Mouse (Mus musculus) R1 (cell line): ENCODE results near the gene Nos1ap.

Source experiments
- DNase-seq: peaks from one replicate; pipeline ENCODE4 v3.0.0-alpha.2; 2018; ENCODE audit warnings: low read depth, low spot score

Nos1ap gene

DNA sequence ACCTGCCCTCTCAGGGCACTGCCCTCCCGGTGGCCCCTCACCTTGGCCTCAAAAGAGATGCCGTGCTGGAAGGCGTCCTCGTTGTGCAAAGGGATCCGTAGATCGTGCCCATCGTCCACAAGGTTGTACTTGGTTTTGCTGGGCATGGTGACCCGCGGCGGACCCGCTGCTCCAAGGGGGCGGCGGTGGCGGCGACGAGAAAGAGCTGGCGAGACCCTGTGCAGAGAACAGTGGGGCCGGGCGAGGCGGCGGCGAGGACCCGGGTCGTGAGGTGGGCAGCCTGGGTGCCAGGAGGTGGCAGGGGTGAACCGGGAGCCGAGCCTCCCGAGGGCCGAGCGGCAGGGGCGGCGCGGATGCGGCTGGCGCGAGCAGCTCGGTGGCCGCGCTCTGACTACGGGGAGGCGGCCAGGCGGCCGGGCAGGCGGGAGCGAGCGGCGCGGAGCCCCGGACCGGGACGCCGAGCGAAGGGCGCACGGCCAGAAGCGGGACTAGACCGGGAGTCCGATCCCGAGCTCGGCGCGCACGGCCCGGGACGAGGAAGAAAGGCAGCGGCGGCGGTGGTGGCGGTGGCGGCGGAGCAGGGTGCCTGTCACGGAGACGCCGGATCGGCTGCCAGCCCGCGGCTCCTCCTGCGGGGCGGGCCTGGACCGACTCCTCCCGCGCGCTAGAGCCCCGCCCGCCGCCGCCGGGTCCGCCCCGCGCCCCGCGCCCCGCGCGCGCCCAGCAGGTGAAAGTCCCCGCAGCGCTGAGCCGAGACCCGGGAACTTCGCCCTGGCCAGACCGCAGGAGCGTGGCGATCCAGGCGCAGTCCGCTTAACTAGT lies at the start of gene Nos1ap:
Nos1ap (minus strand) TSS at position 643 of the 822 bp plus-strand sequence.
- peak; percentile 17 for DNase-seq

DNA sequence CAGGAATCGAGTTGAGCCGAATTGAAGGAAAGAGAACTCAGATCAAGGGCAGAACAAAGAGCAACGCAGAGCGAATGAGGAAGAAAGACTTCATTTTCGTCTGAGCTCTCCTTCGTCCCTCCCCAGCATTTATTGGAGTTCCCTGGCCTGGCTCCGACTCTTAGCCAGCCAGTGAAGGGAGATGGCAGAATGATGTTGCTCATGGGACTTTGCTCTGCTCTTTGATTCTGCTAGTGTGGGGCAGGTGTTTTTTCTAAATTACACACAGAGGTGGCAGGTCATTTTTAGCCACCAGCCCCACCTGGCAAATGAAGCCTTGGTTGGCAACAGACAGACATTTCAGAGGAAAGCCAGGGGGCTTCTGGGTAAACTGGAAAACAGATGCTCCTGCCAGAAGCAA lies 49.3 kb upstream of the Nos1ap start:
- no peak for DNase-seq

- no peak for DNase-seq
Measured at GRCm38 (mm10) chr1:170632856-170633255, 43.2 kb upstream of the Nos1ap start.

- peak; percentile 87 for DNase-seq
Measured at GRCm38 (mm10) chr1:170632385-170632784, 42.7 kb upstream of the Nos1ap start.

DNA sequence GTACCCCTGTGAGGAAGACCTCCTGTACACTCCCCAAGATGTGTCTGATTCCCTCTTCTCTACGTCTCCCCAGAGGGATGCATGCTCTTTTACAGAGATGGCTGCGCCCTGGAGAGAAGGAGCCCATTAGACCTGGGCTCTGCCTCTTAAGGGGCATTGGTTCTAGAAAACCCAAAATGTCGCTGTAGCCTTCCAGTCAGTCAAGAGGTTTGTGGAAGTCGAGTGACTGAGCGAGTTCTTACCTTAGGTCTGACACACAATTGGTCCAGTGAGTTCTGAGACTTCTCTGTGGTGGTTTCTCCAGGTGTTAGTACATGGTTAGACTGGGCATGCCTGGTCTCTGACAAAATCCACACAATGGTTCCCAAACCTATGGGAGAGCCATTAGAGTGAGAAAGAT lies 41.9 kb upstream of the Nos1ap start:
- no peak for DNase-seq

DNA sequence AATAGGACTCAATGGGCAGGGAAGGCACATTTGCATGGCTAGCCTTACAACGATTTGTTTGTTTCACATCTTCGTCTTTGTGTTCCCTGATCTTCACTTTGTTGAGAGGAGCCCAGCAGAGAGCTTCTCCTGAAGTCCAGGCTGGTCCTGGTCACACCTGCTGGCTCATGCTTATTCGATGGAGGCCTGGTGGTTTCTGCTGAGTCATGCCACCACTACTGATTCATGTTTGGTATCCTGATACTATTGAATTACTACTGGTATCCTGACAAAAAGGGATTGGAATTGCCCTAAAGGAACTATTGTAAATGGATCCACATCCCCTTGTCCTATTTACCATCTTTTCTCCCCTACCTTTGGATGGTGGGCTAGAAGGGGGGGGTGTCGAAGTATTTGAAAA lies 40.8 kb upstream of the Nos1ap start:
- no peak for DNase-seq

- DNase-seq, result no peak
Measured at GRCm38 (mm10) chr1:170623432-170623831, 33.8 kb upstream of the Nos1ap start.

DNA sequence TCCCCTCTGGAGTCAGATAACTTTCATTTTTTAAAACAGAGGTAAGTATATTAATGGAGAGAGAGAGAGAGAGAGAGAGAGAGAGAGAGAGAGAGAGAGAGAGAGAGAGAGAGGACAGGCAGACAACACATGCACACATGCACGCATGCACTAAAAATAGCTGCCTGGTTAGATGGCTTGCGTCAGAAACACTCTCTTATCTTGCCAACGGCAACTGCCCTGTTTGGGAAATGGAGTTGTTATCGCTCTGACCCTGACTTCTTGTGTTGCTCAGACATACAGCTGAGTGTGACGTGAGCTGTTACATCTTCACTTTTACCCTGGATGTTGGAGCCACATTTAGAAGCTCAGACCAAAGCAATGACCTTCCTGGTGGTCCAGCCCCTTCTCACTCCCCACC lies 33.3 kb upstream of the Nos1ap start:
- no peak for DNase-seq

- DNase-seq, result no peak
Measured at GRCm38 (mm10) chr1:170619686-170620374, 30.2 kb upstream of the Nos1ap start.

GRCm38 (mm10) chr1:170612968-170613872 lies 23.6 kb upstream of the Nos1ap start:
- DNase-seq, result peak; percentile 69

DNA sequence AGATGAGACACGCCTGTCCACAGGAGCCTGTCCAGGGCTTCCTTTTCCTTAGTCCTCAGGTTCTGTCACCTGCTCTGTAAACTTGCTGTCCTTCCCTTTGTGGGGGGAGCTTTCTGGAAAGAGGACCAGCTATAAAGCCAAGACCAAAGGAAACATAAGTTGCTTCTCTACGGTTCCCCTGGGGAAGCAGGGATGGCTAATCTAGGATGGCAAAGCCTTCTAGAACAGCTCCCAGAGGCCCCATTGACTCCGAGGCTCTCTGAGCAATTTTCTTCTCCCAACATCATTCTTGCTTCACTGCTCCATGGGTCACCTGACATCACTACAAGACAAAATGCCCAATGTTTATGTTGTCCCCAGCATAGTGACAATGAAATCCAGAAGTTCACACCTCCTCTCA lies 22.0 kb upstream of the Nos1ap start:
- DNase-seq, result no peak

DNA sequence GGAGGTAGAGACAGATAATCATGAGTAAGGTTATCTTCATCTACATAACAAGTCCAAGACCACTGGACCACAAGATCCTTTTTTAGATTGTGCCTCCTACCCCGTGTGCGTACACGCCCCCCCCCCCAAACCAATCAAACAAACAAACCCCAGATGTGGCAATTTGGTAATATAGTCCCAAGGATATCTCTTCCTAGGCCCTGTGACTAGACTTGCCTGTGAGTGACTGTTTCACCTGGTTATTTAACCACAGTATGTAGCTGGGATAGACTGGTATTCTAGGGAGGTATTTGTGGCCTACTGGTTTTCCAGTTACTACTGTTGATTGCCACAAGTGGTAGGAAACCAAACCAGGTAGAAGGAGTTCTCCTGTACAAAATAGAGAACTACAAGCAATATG lies 21.0 kb upstream of the Nos1ap start:
- DNase-seq, result no peak

DNA sequence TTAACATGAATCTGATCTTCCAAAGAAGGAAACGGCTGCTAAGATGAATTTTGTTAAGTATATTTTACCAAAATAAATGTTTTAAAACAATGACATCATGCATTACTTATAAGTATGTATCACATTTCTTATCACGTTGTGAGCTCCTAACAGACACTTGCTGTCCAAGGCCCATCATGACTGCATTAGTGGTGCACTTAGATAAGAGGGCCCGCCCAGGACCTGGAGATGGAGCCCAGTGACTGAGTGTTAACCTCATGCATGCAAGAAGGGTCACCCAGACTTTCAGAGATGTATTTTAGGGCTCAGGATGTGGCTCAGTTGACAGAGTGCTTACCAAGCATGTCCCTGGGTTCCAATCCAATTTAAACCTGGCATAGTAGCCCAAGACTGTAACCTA lies 20.6 kb upstream of the Nos1ap start:
- no peak for DNase-seq

DNA sequence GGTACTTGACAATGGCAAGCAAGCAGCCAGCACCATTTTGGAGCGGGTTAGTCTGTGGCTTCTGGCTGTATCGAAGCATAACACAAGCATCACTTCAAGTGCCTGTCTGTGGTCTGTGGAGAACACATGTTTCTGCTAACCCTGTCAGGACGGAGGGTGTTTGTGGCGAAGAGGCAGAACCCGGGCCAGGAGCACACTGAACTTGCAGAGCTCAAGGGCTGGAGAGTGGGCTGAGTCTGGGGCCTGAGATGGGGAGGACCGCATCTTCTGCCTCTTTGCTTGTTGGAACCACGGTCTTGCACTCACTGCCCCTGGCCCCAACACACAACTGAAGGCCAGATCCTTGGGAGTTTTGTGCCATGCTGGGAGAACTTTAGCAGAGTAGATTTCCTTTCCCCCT lies 20.2 kb upstream of the Nos1ap start:
- no peak for DNase-seq

- no peak for DNase-seq
Measured at GRCm38 (mm10) chr1:170608461-170609071, 18.9 kb upstream of the Nos1ap start.

DNA sequence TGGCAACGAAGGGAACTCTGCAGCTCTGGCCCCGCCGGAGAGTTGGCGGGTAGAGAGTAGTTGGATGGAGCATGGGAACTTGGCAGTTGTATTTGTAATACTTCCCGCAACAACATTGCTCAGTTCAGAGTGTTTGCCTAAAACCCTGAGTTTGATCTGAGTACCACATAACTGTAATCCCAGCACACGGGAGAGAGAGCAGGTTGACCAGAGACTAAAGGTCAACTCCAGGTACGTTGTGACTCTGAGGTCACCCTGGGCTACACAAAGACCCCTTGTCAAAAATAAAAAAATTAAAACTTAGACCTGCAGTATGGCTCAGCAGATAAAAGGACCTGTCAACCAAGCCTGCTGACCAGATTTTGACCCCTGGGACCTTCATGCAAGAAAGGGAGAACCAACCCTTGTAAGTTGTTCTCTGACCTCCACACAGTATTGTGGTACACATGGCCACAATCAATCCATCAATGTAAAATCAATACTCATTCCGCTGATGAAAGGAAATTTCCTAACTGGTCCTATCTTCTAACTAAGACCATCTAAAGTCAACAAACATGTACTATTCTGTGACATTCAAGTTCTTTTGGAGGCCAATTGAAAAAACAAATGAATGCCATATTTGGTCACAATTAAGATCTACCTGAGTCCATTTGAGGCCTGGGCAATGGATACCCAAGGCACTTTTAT lies 17.7 kb upstream of the Nos1ap start:
- DNase-seq, result no peak

DNA sequence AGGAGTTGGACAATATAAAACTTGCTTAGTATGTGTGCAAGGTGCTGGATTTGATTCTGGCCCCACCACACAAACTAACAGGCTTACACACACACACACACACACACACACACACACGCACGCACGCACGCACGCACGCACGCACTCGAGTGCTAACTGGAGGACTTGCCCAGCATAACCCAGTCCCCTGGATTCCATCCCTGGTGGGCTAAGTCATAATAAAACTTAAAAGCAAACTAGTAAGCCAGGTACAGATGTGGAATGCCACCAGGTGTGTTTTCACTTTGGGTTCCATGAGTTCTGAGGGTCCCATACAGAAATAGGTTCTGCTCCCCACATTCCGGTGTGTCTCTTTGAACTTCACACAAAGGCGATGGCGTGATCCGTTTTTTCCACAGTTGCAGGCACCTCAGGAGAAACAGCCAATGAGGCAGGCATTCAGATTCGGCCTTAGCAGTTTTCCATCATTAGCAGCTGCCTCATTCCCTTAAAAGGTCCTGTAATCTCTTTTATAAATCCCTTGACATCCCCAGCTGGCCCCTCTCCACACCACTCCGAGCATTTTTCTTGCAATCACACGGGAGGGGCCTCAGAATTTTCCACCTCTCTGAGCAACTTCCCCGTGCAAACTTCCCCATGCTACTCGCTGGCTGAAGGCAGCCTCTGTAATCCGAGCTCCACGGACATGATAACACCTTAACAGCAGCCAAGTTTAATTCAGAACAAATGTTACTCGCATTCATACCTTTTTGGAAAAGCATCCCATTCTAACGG lies 15.8 kb upstream of the Nos1ap start:
- DNase-seq, result no peak

- no peak for DNase-seq
Measured at GRCm38 (mm10) chr1:170594575-170594974, 4.9 kb upstream of the Nos1ap start.

- no peak for DNase-seq
Measured at GRCm38 (mm10) chr1:170590531-170590930, 870 bp upstream of the Nos1ap start.

DNA sequence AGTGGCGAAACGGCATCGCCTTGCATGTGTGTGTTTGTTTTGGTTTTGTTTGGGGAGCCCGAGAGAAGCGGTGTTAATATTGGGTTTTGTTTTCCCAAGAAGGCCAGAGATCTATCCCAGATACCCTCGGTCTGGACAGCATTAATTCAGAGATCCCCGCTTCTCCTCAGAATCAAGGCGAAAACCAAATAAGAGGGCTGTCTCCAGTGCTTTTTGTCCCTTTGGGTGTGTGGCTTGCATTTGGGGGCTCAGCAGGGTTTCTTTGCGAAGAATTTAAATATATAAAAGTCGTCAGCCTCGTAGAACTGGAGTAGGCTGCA lies 340 bp upstream of the Nos1ap start:
- peak; percentile 60 for DNase-seq

GRCm38 (mm10) chr1:170588879-170589218 lies 812 bp downstream of the Nos1ap start:
- DNase-seq, result peak; percentile 30
